Mouse (Mus musculus) heart, adult 2 months (tissue): ENCODE results near the gene Mrpl23. TPM values are rescaled to one million over a fixed set of nuclear protein-coding genes. Genes with fewer than 3 reads are reported as not detected.

ENCODE experiments used
- DNase-seq, 2 experiments: peaks; one replicate each; pipeline ENCODE4 v3.0.0; 2021
- H3K27ac ChIP-seq: fragments of 200-600 bp; 2 replicates; pipeline ENCODE4 v1.8.1; 2022
- H3K27me3 ChIP-seq: fragments of 200-500 bp; 2 replicates; pipeline ENCODE4 v1.6.1; 2012; ENCODE audit warnings: mild to moderate bottlenecking, low read length, inconsistent platforms, mixed read lengths; ENCODE audit not compliant: control insufficient read depth, insufficient read depth
- H3K36me3 ChIP-seq: fragments of 200-500 bp; 2 replicates; pipeline ENCODE4 v1.6.1; 2012; ENCODE audit warnings: low read length, inconsistent platforms; ENCODE audit not compliant: control insufficient read depth, insufficient read depth
- H3K4me1 ChIP-seq: fragments of 200-500 bp; 2 replicates; pipeline ENCODE4 v1.6.1; 2011; ENCODE audit warnings: low read length; ENCODE audit not compliant: control insufficient read depth, insufficient read depth
- H3K4me3 ChIP-seq: fragments of 200-600 bp; 2 replicates; pipeline ENCODE4 v1.8.1; 2022
- H3K79me2 ChIP-seq: fragments of 200-500 bp; replicated peaks from 2 replicates; pipeline ENCODE4 v1.6.1; 2012; ENCODE audit warnings: mild to moderate bottlenecking, inconsistent platforms, low read length, moderate library complexity, mixed read lengths; ENCODE audit not compliant: control insufficient read depth, insufficient read depth
- H3K9ac ChIP-seq: fragments of 200-500 bp; 2 replicates; pipeline ENCODE4 v1.6.1; 2012; ENCODE audit warnings: low read depth, mild to moderate bottlenecking, control low read depth, inconsistent platforms, low read length, mixed read lengths
- CTCF ChIP-seq: fragments of 200-600 bp; IDR thresholded peaks from 2 replicates; pipeline ENCODE4 v1.8.1; 2022; ENCODE audit warnings: antibody characterized with exemption, mild to moderate bottlenecking, moderate library complexity
- EP300 ChIP-seq: fragments of 200-500 bp; IDR thresholded peaks from 2 replicates; pipeline ENCODE4 v1.6.1; 2011; ENCODE audit warnings: low read depth, low read length, control low read depth; ENCODE audit not compliant: insufficient read depth
- POLR2A ChIP-seq: fragments of 200-500 bp; IDR thresholded peaks from 2 replicates; pipeline ENCODE4 v1.6.1; 2011; ENCODE audit warnings: mild to moderate bottlenecking, low read depth, low read length, control low read depth; ENCODE audit not compliant: insufficient read depth
- WGBS: fragments of 180-500 bp; shearing (Covaris S2); methylation state at CpG from one replicate; pipeline ENCODE4 v1.1.7; 2018; 5-methylcytosine and 5-hydroxymethylcytosine counted together
- intact Hi-C: fragments of 180-260 bp; cut with DNase I; formaldehyde crosslinking; loops from one replicate; pipeline ENCODE4 v1.15.1; 2025
- polyA plus RNA-seq: library from polyadenylated mRNA; depleted of rRNA; stranded (reverse); fragments of >200 nt; gene quantifications from 2 replicates; pipeline ENCODE4 v1.2.3, GENCODE M21; 2012
- total RNA-seq, 2 experiments: library from RNA; stranded (reverse); gene quantifications; 2 replicates each; pipeline ENCODE4 v1.2.3; 2021

The Mrpl23 gene
- total and polyA plus RNA-seq, 3 experiments: 0.89 to 12.8 (median 2.1) TPM

DNA sequence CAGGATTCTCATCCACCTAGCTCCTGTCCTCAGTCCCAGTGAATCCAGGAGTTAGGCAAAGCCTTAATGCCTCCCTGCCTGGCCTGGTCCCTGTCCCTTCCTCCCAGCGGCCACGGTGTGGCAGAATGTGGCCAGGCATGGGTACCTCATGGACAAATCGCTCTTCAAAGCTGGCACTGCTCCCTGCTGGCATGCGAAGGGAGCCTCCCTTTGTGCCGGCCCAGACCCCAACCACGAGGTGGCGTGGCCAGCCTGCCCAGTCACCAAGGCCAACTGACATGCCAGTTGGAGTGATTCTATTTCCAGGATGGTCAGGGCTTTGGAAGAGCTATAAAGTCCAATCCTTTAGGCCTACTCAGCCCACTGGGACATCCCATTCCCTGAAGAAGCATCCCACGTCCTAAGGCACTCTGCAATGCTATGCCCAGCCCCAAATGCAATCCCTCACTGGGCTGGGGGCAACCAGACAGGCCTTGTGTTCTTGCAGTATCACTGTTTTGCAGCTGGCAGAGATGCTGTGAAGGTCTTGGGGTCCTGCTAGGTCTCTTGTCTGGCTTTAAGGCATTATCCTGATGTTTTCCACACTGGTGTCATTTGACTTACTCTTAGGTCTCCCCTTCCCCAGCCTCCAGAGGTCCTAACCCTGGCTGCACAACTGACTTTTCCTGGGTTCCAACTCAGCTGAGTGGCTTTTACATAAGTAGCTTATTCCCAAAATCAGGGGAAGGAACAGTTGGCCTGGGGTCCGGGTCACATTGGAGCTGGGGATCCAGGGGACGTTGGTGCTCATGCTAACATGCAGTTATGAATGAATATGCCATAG, 17.7 kb downstream of the Mrpl23 start:
- no peaks in the 10 kb centered on the region for H3K79me2 ChIP-seq
- H3K4me1 ChIP-seq: no peaks in the 10 kb centered on the region
- no peaks in the 10 kb centered on the region for H3K36me3 ChIP-seq
- peak; percentile 53 to 65 for DNase-seq
- no peak overlapping the region for H3K9ac ChIP-seq
- WGBS: 72% methylated on average over 10 of the region's 10 CpGs
- TF ChIP-seq CTCF: peak; percentile 66
- TF ChIP-seq EP300: no peak
- no peaks in the 10 kb centered on the region for H3K27me3 ChIP-seq
- intact Hi-C loops: loop anchor here (2.0 kb wide), 1 partner anchor 31 kb away; no protein-coding TSS in a partner anchor
- H3K27ac ChIP-seq: no peak overlapping the region
- no peak overlapping the region for H3K4me3 ChIP-seq

DNA sequence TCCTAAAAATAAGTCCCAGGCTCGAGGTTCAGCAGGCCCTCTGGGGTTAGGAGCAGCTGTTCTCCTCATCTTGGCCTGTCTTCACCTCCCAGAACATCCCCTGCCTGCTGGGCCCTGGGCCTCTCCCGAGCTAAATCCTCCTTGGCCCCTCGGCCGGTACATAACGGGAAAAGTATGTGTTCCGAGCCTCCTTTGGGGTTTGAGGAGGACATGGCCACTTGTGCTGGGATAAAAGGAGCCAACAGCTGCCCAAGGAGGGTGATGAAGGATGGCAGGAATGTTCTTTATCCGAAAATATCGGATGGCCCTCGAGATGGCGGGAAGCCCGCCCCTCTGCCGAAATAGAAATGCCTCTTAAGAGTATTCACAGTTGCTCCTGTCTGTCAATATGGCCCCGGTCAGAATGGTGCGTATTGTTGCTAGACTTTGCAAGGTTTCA, 18.5 kb downstream of the Mrpl23 start:
- no peak overlapping the region for H3K9ac ChIP-seq
- H3K79me2 ChIP-seq: no peaks in the 10 kb centered on the region
- no peaks in the 10 kb centered on the region for H3K27me3 ChIP-seq
- H3K4me3 ChIP-seq: no peak overlapping the region
- 71% methylated on average over 14 of the region's 14 CpGs for WGBS
- intact Hi-C loops: loop anchor here (2.0 kb wide), 1 partner anchor 30 kb away; no protein-coding TSS in a partner anchor
- peak in 1 of 2 experiments; percentile 34 for DNase-seq
- no peaks in the 10 kb centered on the region for H3K4me1 ChIP-seq
- TF ChIP-seq CTCF (no peak), EP300 (no peak), POLR2A (no peak)
- no peaks in the 10 kb centered on the region for H3K36me3 ChIP-seq
- H3K27ac ChIP-seq: no peak overlapping the region

DNA sequence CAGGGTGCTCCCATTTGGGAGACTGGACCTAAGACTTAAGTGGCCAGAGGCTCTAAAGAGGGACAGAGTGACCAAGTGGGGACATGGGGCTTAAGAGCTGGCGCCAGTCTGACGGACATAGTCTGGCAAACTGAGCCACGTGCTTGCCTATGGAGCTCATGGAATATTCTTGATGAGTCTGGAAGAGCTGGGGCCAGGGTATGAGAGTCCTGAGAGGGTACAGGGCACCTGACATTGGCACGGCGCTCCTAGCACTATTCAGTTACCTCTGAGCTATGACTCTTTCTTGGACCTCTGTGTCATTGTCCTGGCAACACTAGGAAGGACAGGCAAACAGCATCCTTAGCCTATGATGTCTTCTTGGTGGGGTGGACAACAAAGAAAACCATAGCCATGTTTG, 19.2 kb downstream of the Mrpl23 start:
- WGBS: 95% methylated on average over 5 of the region's 5 CpGs
- no peak for DNase-seq
- Histone ChIP-seq H3K27me3 (no peaks in the 10 kb centered on the region), H3K9ac (no peak overlapping the region), H3K4me1 (no peaks in the 10 kb centered on the region), H3K79me2 (no peaks in the 10 kb centered on the region), H3K27ac (no peak overlapping the region), H3K4me3 (no peak overlapping the region), H3K36me3 (no peaks in the 10 kb centered on the region)
- intact Hi-C loops: loop anchor here (2.0 kb wide), 1 partner anchor 29 kb away; no protein-coding TSS in a partner anchor
- TF ChIP-seq EP300 (no peak), POLR2A (no peak), CTCF (no peak)

DNA sequence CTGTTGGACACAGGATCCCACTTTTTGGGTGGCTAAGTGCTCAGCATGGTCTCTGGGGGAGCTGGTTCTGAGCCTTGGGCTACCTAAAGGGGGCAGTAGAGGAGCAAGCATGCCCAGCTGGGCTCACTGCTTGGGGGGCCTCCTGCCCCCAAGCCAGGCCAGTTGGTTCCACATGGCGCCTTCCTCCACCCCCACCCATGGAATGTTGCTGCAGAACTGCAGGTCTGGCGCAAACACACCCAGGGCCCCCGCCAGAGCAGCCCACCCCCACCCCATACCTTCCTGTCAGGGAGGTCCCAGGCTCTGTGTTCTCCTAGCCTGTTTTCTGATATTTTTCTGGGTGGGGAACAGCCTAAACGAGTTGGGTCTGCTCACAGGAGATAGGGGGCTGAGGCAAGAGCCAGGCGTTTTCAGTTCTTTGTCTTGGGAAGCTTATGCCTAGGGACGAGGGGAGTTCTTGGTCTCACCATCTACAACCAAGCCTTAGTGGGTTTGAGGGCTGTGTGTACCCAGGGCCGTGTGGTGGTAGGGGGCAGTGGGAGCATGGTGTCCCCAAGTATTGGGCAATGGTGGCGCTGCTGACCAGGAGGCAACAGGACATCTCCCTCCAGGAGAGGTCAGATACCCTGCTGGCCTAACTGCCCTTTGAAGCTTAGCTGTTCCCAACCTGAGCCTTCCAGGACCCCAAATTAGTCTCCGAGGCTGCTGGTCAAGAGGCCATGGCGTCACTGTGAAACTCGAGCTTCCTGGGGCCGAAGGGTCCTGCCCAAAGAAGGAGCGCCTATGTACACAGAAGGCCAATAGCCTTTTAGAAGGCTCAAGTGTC, 20.3 kb downstream of the Mrpl23 start:
- no peak overlapping the region for H3K9ac ChIP-seq
- no peaks in the 10 kb centered on the region for H3K4me1 ChIP-seq
- H3K27ac ChIP-seq: no peak overlapping the region
- H3K27me3 ChIP-seq: no peaks in the 10 kb centered on the region
- intact Hi-C loops: no loop called here
- H3K4me3 ChIP-seq: no peak overlapping the region
- no peaks in the 10 kb centered on the region for H3K36me3 ChIP-seq
- no peak for TF ChIP-seq POLR2A
- 0 out of 2 replicates have a peak, but pooled peaks have one; percentile 7 for TF ChIP-seq CTCF
- 78% methylated on average over 13 of the region's 13 CpGs for WGBS
- H3K79me2 ChIP-seq: no peaks in the 10 kb centered on the region
- no peak for DNase-seq

DNA sequence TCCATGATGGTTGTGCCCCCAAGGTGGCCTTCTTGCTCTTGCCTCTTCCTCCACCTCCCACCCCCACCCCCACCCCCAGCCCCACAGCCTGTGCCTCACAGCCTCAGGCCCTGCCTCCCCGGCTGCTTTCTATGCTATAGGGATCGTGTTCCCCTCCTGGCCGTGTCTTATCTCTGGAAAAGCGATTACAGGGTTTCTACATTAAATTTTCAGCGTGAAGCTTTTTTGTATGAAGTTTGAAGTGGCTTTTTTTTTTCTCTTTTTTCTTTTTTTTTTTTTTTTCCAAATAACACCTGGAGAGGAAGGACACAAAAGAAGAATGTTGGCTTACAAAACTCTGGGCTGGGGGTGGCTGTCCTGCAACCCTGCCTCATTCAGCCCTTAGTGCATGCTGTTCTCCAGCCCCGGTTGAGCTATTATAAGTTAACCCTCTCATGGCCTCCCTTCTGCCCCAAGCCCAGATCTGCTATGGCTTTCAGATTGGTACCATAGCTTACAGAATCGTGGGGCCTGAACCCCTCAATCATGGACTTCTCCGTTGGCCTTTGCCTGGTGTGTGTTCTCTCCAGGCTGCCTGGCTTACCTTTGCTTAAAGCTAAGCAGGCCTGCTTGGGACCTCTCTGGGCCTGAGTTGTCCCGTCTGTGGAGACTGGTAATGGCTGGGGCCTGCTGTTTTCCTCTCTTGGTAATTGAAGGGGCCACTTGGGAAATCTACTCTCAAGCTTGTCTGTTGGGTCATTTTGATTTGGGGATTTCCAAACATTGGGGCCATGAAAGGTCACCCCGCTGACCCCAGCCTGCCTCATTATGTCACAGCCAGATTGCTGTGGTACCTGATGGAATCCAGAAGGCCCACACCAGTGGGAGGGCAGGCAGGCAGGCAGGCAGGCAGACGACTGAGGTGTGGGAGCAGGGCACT, 21.2 kb downstream of the Mrpl23 start:
- Histone ChIP-seq H3K4me1 (no peaks in the 10 kb centered on the region), H3K9ac (no peak overlapping the region), H3K36me3 (no peaks in the 10 kb centered on the region), H3K27ac (no peak overlapping the region), H3K4me3 (no peak overlapping the region), H3K79me2 (no peaks in the 10 kb centered on the region), H3K27me3 (no peaks in the 10 kb centered on the region)
- TF ChIP-seq EP300 (no peak), POLR2A (no peak), CTCF (no peak)
- intact Hi-C loops: no loop called here
- DNase-seq: no peak
- 71% methylated on average over 11 of the region's 11 CpGs for WGBS
